Mouse (Mus musculus) brown adipose tissue, adult 24 weeks (tissue): ENCODE results near the gene Zbtb8os. TPM values are rescaled to one million over a fixed set of nuclear protein-coding genes. Genes with fewer than 3 reads are reported as not detected.
"Not testable (repeated sequence)": the region's sequence is repeated elsewhere in the genome, so short reads cannot be mapped to it uniquely, and the experiment has no call there.

Experiments used
- H3K27ac ChIP-seq: fragments of 200-500 bp; replicated peaks from 2 replicates; pipeline ENCODE4 v1.5.1; 2012; ENCODE audit warnings: low read depth, mild to moderate bottlenecking, low read length
- H3K4me1 ChIP-seq: fragments of 200-500 bp; 2 replicates; pipeline ENCODE4 v1.6.1; 2012; ENCODE audit warnings: low read length, mixed read lengths; ENCODE audit not compliant: control insufficient read depth, insufficient read depth, insufficient read length
- H3K4me3 ChIP-seq: fragments of 200-500 bp; 2 replicates; pipeline ENCODE4 v1.5.1; 2012; ENCODE audit warnings: low read depth, mild to moderate bottlenecking, low read length, moderate library complexity; ENCODE audit not compliant: insufficient read depth
- polyA plus RNA-seq: library from polyadenylated mRNA; stranded (reverse); fragments of >200 nt; gene quantifications from 2 replicates; pipeline ENCODE4 v1.2.4, GENCODE M21; 2012; ENCODE audit not compliant: missing spikeins, insufficient read depth, insufficient read length

Gene Zbtb8os
- polyA plus RNA-seq, 1 experiment = 127 TPM

GRCm38 (mm10) chr4:129351111-129351510 is 15.6 kb downstream of the Zbtb8os start:
- Histone ChIP-seq H3K4me3 (no peak overlapping the region), H3K27ac (no peak overlapping the region)

DNA sequence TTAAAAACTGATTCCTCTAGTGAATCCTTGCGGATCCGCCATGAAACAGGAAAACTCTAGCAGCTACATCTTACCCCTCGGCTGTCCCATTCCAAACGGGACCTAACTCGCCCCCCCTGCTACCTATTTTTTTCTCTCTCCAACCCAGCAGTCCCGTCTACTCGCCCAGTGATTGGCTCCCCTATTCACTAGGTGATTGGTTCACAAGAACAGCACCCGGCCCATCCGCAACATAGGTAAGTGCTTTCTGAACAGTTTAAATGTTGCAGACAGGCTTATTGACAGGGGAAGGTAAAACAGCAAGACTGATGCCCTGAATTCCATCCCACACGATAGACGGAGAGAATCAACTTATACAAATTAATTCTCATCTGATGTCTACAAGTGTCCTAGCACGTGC is 17.7 kb downstream of the Zbtb8os start:
- no peaks in the 10 kb centered on the region for H3K4me1 ChIP-seq
- H3K27ac ChIP-seq = no peak overlapping the region
- H3K4me3 ChIP-seq = no peak overlapping the region

More at GRCm38 (mm10) chr4:129351111-129351510, 15.6 kb downstream of the Zbtb8os start:
- no peaks in the 10 kb centered on the region for H3K4me1 ChIP-seq

- Histone ChIP-seq H3K27ac (no peak overlapping the region), H3K4me1 (no peaks in the 10 kb centered on the region), H3K4me3 (no peak overlapping the region)
Measured at GRCm38 (mm10) chr4:129354236-129354635, 18.7 kb downstream of the Zbtb8os start.

DNA sequence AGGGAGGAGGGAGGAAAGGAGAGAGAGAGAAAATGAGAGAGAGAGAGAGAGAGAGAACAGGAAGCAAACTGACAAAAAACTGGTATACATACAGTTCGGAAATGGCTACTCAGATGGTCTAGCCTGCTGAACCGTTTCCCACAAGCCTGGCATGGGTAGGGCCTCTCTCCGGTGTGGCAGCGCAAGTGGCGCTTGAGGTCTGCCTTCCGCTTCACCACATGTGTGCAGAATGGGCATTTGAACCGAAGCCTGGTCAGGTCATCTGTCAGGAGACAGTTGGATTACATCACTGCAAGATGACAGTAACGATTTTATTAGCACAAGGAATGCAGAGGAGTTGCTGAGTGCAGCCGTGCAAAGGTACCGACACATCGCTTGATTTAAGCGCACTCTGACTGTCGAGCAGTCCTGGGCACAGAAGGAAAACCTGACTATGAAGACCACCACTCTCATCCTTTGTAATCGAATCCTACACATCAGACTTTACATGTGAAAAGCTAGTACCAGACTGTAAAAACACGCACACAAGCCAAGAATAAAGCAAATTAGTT is 22.2 kb downstream of the Zbtb8os start:
- Histone ChIP-seq H3K4me1 (no peaks in the 10 kb centered on the region), H3K4me3 (no peak overlapping the region), H3K27ac (no peak overlapping the region)

GRCm38 (mm10) chr4:129362238-129362637 is 26.7 kb downstream of the Zbtb8os start:
- H3K4me1 ChIP-seq = not testable (repeated sequence)

GRCm38 (mm10) chr4:129362771-129363170 is 27.3 kb downstream of the Zbtb8os start:
- Histone ChIP-seq H3K4me3 (no peak overlapping the region), H3K4me1 (no peaks in the 10 kb centered on the region), H3K27ac (no peak overlapping the region)

More at GRCm38 (mm10) chr4:129362238-129362637, 26.7 kb downstream of the Zbtb8os start:
- not testable (repeated sequence) for H3K27ac ChIP-seq, H3K4me3 ChIP-seq

DNA sequence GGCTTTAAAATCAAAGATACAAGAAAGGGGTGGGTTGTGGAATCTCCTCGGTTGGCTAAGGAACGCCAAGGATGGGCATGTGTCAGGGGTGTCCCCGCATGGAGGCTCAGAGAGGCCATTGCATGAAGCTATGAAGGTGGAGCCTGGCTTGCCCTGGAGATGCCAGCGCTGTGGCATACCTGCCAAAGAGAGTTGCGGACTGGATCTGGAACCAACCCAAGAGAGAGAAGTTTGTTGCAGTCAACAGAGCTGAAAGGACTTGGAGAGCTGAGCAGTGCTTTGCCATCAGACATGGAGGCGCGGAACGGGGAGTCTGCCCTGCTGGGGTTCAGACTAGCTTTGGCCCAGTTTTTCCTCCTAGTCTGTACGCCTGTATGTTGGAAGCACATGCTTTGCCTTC is 28.0 kb downstream of the Zbtb8os start:
- no peak overlapping the region for H3K27ac ChIP-seq
- H3K4me1 ChIP-seq = no peaks in the 10 kb centered on the region

GRCm38 (mm10) chr4:129364379-129364778 is 28.9 kb downstream of the Zbtb8os start:
- Histone ChIP-seq H3K4me1 (no peaks in the 10 kb centered on the region), H3K27ac (no peak overlapping the region), H3K4me3 (no peak overlapping the region)

More for the DNA sequence above, 28.0 kb downstream of the Zbtb8os start:
- no peak overlapping the region for H3K4me3 ChIP-seq

- no peak overlapping the region for H3K4me3 ChIP-seq
- no peak overlapping the region for H3K27ac ChIP-seq
- H3K4me1 ChIP-seq = no peaks in the 10 kb centered on the region
Measured at GRCm38 (mm10) chr4:129365224-129365623, 29.7 kb downstream of the Zbtb8os start.

- no peak overlapping the region for H3K27ac ChIP-seq
- H3K4me1 ChIP-seq = 0 out of 2 replicates have a peak, but pooled peaks cover 5% of the 10 kb centered on the region
- no peak overlapping the region for H3K4me3 ChIP-seq
Measured at GRCm38 (mm10) chr4:129371391-129371790, 35.9 kb downstream of the Zbtb8os start.

DNA sequence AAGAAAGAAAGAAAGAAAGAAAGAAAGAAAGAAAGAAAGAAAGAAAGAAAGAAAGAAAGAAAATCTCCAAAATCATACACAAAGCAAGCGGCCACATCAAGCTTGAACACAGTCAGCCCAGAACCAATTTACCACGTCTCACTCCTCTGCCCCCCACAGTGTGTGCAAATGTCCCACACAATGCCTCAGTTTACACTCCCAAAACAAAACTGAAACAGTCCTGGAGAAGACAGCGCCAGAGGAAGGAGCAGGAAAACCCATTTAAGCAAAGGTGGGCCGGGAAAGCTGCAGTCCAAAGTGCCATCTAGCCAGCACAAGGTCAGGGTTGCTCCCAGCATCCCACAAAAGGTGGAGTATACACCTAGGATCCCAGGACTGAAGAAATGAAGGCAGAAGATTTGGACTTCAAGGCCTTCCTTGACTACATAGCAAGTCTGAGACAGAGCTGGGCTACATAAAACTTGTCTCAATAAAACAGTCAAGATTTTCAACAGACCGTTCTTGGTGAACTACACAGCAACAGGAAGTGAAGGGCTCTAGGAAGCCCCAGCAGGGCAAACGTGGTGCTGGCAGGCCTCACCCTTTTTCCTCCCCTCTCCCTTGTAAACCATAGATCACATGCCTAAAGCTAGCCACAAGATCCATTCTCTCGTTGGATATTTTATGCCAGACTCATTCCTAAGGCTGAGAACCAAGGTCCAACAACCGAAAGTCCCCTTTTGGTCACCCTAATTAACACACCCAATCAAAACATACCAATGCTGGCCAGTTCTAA is 37.9 kb downstream of the Zbtb8os start:
- H3K4me1 ChIP-seq = 0 out of 2 replicates have a peak, but pooled peaks cover 5% of the 10 kb centered on the region
- no peak overlapping the region for H3K27ac ChIP-seq
- H3K4me3 ChIP-seq = no peak overlapping the region

- 0 out of 2 replicates have a peak, but pooled peaks cover 5% of the 10 kb centered on the region for H3K4me1 ChIP-seq
- no peak overlapping the region for H3K4me3 ChIP-seq
- H3K27ac ChIP-seq = no peak overlapping the region
Measured at GRCm38 (mm10) chr4:129374219-129374755, 38.8 kb downstream of the Zbtb8os start.

DNA sequence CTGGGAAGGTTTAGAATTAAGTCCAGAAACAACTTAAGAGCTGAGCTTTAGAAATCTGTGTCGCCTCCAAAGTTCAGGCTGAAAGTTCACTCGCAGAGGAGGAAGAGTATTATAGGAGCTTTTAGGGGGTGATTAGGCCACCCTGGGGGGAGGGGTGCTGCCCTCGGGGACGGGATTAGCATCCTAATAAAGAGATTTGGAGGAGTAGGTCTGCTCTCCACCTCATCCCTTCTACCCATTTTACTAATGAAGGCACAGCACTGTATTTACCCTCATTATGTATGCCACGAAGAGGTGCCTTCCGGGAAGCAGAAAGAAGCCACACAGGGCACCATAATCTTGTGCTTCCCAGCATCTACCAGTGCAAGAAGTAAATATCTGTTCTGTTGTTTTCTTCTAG is 39.5 kb downstream of the Zbtb8os start:
- no peak overlapping the region for H3K27ac ChIP-seq
- H3K4me3 ChIP-seq = no peak overlapping the region
- 0 out of 2 replicates have a peak, but pooled peaks cover 5% of the 10 kb centered on the region for H3K4me1 ChIP-seq

DNA sequence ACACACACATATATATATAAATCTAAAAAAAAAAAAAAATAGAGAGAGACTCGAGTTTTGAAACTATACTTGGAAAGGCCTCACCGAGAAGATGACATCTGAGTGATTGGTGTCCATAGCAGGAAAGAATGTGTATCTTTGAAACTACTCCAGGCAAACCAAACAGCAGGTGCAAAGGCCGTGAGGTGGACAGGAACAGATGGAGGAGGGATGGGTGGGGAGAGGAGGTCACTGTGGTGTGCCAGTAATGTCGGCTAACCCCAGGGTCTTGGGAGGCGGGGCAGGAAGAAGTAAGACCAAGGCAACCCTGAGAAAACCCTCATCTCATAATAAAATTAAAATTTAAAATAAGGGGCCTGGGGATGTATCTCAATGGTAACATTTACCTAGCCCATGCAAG is 40.3 kb downstream of the Zbtb8os start:
- H3K27ac ChIP-seq = no peak overlapping the region
- H3K4me3 ChIP-seq = no peak overlapping the region
- 0 out of 2 replicates have a peak, but pooled peaks cover 5% of the 10 kb centered on the region for H3K4me1 ChIP-seq

DNA sequence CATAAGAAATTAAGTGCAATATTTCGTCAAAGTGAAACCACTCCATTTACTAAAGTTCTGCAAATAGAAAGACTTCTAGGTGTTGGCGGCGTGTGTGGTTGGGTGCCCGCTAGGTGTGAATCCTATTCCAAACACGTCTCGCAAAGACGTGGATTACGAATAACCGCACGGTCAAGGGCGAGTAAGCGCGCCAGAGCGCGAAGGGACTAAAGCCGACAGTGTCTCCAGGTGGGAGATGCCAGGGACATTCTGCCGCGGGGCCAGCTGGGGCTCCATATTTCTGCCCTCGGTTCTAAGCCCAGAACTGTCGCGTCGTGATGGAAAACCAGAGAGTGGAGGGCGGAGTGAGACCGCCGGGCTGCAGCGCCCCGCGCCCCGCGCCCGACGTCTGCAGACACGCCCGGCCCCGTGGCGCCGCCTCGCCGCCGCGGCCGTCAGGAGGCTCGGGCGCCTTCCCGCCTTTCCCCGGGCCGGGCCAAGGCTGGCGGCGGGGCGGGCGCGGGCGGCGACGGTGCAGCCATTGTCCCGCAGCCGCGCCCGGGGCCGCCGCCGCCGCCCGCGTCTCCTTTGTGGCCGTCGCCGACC is 41.6 kb downstream of the Zbtb8os start:
- 0 out of 2 replicates have a peak, but pooled peaks cover 5% of the 10 kb centered on the region for H3K4me1 ChIP-seq
- no peak overlapping the region for H3K27ac ChIP-seq
- H3K4me3 ChIP-seq = peak overlapping the region; percentile 99
